Mouse (Mus musculus) lung, postnatal 4 days (tissue): ENCODE measurements around the gene March8.
"Not testable (repeated sequence)": the region's sequence is repeated elsewhere in the genome, so short reads cannot be mapped to it uniquely, and the experiment has no call there.

Experiments
- DNase-seq, 2 experiments: peaks; one replicate each; pipeline ENCODE4 v3.0.0; 2021

March8 gene

GRCm38 (mm10) chr6:116337835-116338501 is at the start of gene March8:
March8 (plus strand) TSS chr6:116338024.
- peak; percentile 91 to 97 for DNase-seq

- DNase-seq: no peak
Measured at GRCm38 (mm10) chr6:116311411-116311810, 26.4 kb upstream of the March8 start.

- DNase-seq: no peak
Measured at GRCm38 (mm10) chr6:116319259-116319658, 18.6 kb upstream of the March8 start.

- no peak for DNase-seq
Measured at GRCm38 (mm10) chr6:116326641-116327040, 11.2 kb upstream of the March8 start.

GRCm38 (mm10) chr6:116331396-116331795 is 6.4 kb upstream of the March8 start:
- peak in 1 of 2 experiments; percentile 21 for DNase-seq

GRCm38 (mm10) chr6:116337466-116337834 is 374 bp upstream of the March8 start:
- DNase-seq: no peak

- no peak for DNase-seq
Measured at GRCm38 (mm10) chr6:116338520-116338919, 696 bp downstream of the March8 start.

- DNase-seq: no peak
Measured at GRCm38 (mm10) chr6:116339088-116339487, 1.3 kb downstream of the March8 start.

- no peak for DNase-seq
Measured at GRCm38 (mm10) chr6:116340521-116340920, 2.7 kb downstream of the March8 start.

GRCm38 (mm10) chr6:116347953-116348352 is 10.1 kb downstream of the March8 start:
- DNase-seq: no peak

- no peak for DNase-seq
Measured at GRCm38 (mm10) chr6:116349997-116350396, 12.2 kb downstream of the March8 start.

- DNase-seq: no peak
Measured at GRCm38 (mm10) chr6:116350643-116351042, 12.8 kb downstream of the March8 start.

- no peak for DNase-seq
Measured at GRCm38 (mm10) chr6:116351534-116351933, 13.7 kb downstream of the March8 start.

GRCm38 (mm10) chr6:116353428-116353827 is 15.6 kb downstream of the March8 start:
- no peak for DNase-seq

GRCm38 (mm10) chr6:116356311-116356947 is 18.6 kb downstream of the March8 start:
- DNase-seq: not testable (repeated sequence)

- DNase-seq: no peak
Measured at GRCm38 (mm10) chr6:116356948-116357325, 19.1 kb downstream of the March8 start.

GRCm38 (mm10) chr6:116358056-116358455 is 20.2 kb downstream of the March8 start:
- DNase-seq: no peak

- no peak for DNase-seq
Measured at GRCm38 (mm10) chr6:116359256-116359655, 21.4 kb downstream of the March8 start.

GRCm38 (mm10) chr6:116361463-116361862 is 23.6 kb downstream of the March8 start:
- DNase-seq: no peak

- DNase-seq: no peak
Measured at GRCm38 (mm10) chr6:116361993-116362392, 24.2 kb downstream of the March8 start.

- no peak for DNase-seq
Measured at GRCm38 (mm10) chr6:116367971-116368370, 30.1 kb downstream of the March8 start.

- no peak for DNase-seq
Measured at GRCm38 (mm10) chr6:116369811-116370210, 32.0 kb downstream of the March8 start.

- DNase-seq: no peak
Measured at GRCm38 (mm10) chr6:116370216-116370976, 32.6 kb downstream of the March8 start.

- DNase-seq: no peak
Measured at GRCm38 (mm10) chr6:116371500-116371899, 33.7 kb downstream of the March8 start.
